Mouse (Mus musculus) midbrain, embryonic 12.5 days (tissue): ENCODE results near the gene Adrb1. TPM values are rescaled to one million over a fixed set of nuclear protein-coding genes. Genes with fewer than 3 reads are reported as not detected.
"Not testable (repeated sequence)": the region's sequence is repeated elsewhere in the genome, so short reads cannot be mapped to it uniquely, and the experiment has no call there.

Source experiments
- ATAC-seq: fragments of 200-750 bp; cut with Nextera tagmentation; 2 replicates; pipeline ENCODE4 v1.8.0; 2017; ENCODE audit warnings: low read depth, moderate TSS enrichment, moderate library complexity; ENCODE audit not compliant: low FRiP score
- H3K27ac ChIP-seq: fragments of 300-500 bp; sonication (generic); replicated peaks from 2 replicates; pipeline ENCODE4 v1.5.1; 2016; ENCODE audit warnings: mild to moderate bottlenecking
- H3K27me3 ChIP-seq: fragments of 300-500 bp; sonication (generic); 2 replicates; pipeline ENCODE4 v1.6.1; 2016; ENCODE audit warnings: mild to moderate bottlenecking
- H3K36me3 ChIP-seq: fragments of 300-500 bp; sonication (generic); 2 replicates; pipeline ENCODE4 v1.6.1; 2016
- H3K4me1 ChIP-seq: fragments of 300-500 bp; sonication (generic); 2 replicates; pipeline ENCODE4 v1.6.1; 2016
- H3K4me2 ChIP-seq: fragments of 300-500 bp; sonication (generic); replicated peaks from 2 replicates; pipeline ENCODE4 v1.6.1; 2016; ENCODE audit warnings: mild to moderate bottlenecking, moderate library complexity
- H3K4me3 ChIP-seq: fragments of 300-500 bp; sonication (generic); 2 replicates; pipeline ENCODE4 v1.5.1; 2016; ENCODE audit warnings: mild to moderate bottlenecking
- H3K9ac ChIP-seq: fragments of 300-500 bp; sonication (generic); replicated peaks from 2 replicates; pipeline ENCODE4 v1.6.1; 2016; ENCODE audit warnings: mild to moderate bottlenecking, moderate library complexity
- H3K9me3 ChIP-seq: fragments of 300-500 bp; sonication (generic); 2 replicates; pipeline ENCODE4 v1.6.1; 2016; ENCODE audit warnings: mild to moderate bottlenecking
- WGBS: fragments of 180-500 bp; shearing (Covaris S2); methylation state at CpG from one replicate; pipeline ENCODE4 v1.1.7; 2016; 5-methylcytosine and 5-hydroxymethylcytosine counted together
- polyA plus RNA-seq: library from polyadenylated mRNA; unstranded; fragments of >200 nt; fragmentation: Nextera tagmentation; extraction: Ambion mirVana; gene quantifications from 2 replicates; pipeline ENCODE4 v1.2.1, GENCODE M21; 2016

The Adrb1 gene
- polyA plus RNA-seq, 1 experiment from 2014 or later = 0.46 TPM

DNA sequence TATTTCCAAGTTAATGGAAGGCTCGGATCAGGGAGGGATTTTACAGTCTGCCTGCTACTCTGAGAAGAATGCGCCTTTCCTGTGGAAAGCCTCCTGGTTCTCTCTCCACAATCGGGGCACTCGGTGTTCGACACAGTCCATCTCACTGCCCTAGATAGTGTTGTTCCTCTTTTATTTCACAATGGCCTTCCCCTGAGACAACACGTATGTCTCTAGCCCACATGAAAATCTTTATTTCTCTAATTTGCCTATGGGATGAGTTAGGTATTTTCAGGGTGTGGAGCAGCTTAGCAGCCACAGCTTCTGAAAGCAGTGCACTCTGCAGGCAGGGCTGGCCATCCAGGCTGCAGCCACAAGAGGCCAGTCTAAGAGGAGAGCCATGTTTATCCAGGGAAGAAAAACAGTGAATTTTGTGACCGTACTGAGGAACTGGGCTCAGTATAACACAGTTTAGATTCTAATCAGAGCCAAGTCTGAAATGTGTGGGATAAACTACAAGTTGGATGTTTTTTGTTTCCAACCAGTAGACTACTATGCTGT lies 12.1 kb downstream of the Adrb1 start:
- no peaks in the 10 kb centered on the region for H3K4me1 ChIP-seq
- ATAC-seq = no peak
- H3K36me3 ChIP-seq = no peaks in the 10 kb centered on the region
- WGBS = 55% methylated on average over 7 of the region's 7 CpGs
- H3K27ac ChIP-seq = no peak overlapping the region
- H3K4me2 ChIP-seq = no peak overlapping the region
- H3K9me3 ChIP-seq = no peaks in the 10 kb centered on the region
- H3K4me3 ChIP-seq = no peak overlapping the region
- peaks cover 10% of the 10 kb centered on the region; the same call in 1 of the 2 replicates for H3K27me3 ChIP-seq
- H3K9ac ChIP-seq = no peak overlapping the region

DNA sequence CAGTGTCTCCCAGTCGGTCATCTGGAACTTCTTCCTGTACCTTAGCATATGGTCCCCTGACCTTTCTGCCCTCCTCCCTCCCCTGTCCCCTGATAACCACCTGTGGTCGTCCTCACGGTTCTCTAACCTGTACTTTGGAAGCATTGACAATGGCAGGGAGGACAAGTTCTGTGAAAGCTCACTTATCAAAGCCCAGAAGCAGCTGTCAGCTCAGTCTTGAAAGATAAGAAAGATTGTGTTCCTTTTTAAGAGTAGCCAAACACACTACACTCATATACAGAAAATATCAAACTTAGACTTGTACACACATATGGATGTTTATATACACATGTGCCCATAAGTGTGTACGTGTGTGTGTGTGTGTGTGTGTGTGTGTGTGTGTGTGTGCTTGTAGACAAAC lies 13.7 kb downstream of the Adrb1 start:
- whole genome bisulfite sequencing = 63% methylated on average over 4 of the region's 4 CpGs
- no peaks in the 10 kb centered on the region for H3K36me3 ChIP-seq
- H3K9me3 ChIP-seq = no peaks in the 10 kb centered on the region
- H3K4me1 ChIP-seq = no peaks in the 10 kb centered on the region
- H3K4me2 ChIP-seq = no peak overlapping the region
- H3K27ac ChIP-seq = no peak overlapping the region
- H3K27me3 ChIP-seq = peaks cover 6% of the 10 kb centered on the region; the same call in 1 of the 2 replicates
- ATAC-seq = no peak
- no peak overlapping the region for H3K9ac ChIP-seq
- no peak overlapping the region for H3K4me3 ChIP-seq

DNA sequence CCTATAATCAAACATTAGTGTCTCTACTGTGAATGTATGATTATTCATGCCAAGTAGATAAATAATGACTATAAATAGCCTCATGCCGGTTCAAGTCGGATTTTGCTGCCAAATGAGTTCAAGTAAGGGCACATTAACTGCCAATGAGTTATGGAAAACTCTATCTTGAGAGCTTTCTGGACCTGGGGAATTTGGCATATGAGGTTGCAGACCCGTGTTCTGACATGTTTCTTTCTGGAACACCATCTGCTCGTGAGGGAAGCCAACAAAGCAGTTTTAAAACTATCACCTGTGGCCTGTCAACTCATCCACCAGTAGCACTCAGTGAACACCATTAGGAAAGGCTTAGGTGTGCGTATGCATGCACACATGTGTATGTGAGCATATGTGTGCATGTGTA lies 14.3 kb downstream of the Adrb1 start:
- Histone ChIP-seq H3K27ac (no peak overlapping the region), H3K4me3 (no peak overlapping the region), H3K27me3 (0 out of 2 replicates have a peak, but pooled peaks cover 3% of the 10 kb centered on the region), H3K36me3 (no peaks in the 10 kb centered on the region), H3K9ac (no peak overlapping the region), H3K4me2 (no peak overlapping the region), H3K9me3 (no peaks in the 10 kb centered on the region), H3K4me1 (no peaks in the 10 kb centered on the region)
- WGBS = 83% methylated on average over 5 of the region's 5 CpGs
- no peak for ATAC-seq

DNA sequence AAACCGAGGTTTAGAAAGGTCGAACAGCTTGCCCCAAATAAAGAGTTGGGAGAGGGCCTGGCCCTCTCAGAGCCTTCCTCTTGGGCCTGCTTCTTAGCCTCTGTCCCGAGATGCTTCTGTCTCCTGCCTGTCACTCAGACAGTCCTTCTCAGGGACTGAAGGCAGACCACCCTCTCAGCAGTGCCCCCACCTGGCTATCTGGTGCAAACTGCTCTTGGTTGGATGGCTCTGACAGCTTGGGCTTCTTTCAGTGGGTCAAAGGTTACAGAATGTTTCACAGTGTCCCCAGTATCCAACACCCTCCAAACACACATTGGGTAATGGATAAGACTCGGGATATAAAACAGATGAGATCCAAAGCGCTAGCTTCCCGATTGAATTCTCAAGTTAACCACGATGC lies 23.1 kb downstream of the Adrb1 start:
- H3K4me3 ChIP-seq = no peak overlapping the region
- ATAC-seq = no peak
- no peaks in the 10 kb centered on the region for H3K36me3 ChIP-seq
- 65% methylated on average over 7 of the region's 7 CpGs for WGBS
- peaks cover 7% of the 10 kb centered on the region; the same call in 1 of the 2 replicates for H3K4me1 ChIP-seq
- no peak overlapping the region for H3K4me2 ChIP-seq
- peaks cover 3% of the 10 kb centered on the region; the same call in 1 of the 2 replicates for H3K27me3 ChIP-seq
- no peak overlapping the region for H3K27ac ChIP-seq
- no peaks in the 10 kb centered on the region for H3K9me3 ChIP-seq
- H3K9ac ChIP-seq = no peak overlapping the region

DNA sequence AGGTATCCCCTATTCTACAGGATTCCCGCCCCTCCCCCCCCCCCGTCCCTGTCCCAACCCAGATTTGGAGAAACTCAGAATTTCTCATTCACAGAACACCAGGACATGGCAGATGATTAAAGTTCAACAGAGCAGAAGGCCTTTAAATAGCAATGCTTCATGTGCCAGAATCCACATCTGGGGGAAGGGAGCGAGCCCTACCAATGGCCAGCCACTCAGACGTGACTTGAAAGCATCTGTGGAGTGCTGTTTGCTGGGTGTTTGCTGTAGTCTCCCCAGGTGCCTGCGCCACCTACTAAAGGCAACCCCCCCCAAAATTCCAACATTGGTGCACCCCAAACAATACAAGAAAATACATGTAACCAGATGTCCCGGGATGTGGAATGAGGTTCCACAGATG lies 23.5 kb downstream of the Adrb1 start:
- Histone ChIP-seq H3K9ac (no peak overlapping the region), H3K27me3 (peaks cover 3% of the 10 kb centered on the region; the same call in 1 of the 2 replicates), H3K4me2 (no peak overlapping the region), H3K27ac (no peak overlapping the region), H3K4me3 (no peak overlapping the region), H3K36me3 (no peaks in the 10 kb centered on the region), H3K9me3 (no peaks in the 10 kb centered on the region), H3K4me1 (peaks cover 9% of the 10 kb centered on the region)
- ATAC-seq = no peak
- 75% methylated on average over 6 of the region's 6 CpGs for WGBS

DNA sequence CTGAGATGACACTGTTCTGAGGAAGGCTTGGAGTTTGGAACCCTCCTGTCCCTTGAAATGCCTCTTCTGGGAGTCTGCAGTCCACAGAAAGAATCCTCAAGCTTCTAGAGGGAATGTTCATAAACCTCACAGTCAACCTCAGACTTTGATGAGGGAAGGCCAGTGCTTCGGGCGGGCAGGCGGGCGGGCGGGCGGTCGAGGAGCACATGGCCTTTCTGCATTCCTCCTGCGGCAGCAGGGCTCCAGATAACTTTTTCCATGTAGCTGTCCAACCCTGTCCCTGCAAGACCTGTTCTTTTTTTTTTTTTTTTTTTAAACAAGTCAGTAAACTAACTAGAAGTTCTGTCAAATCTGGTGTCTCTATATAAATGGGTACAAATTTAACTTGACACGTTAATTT lies 24.6 kb downstream of the Adrb1 start:
- Histone ChIP-seq H3K36me3 (no peaks in the 10 kb centered on the region), H3K4me3 (no peak overlapping the region), H3K4me2 (no peak overlapping the region), H3K9ac (no peak overlapping the region), H3K9me3 (no peaks in the 10 kb centered on the region), H3K27ac (no peak overlapping the region), H3K27me3 (peaks cover 3% of the 10 kb centered on the region; the same call in 1 of the 2 replicates), H3K4me1 (peaks cover 18% of the 10 kb centered on the region)
- ATAC-seq = no peak
- WGBS = 95% methylated on average over 9 of the region's 9 CpGs

DNA sequence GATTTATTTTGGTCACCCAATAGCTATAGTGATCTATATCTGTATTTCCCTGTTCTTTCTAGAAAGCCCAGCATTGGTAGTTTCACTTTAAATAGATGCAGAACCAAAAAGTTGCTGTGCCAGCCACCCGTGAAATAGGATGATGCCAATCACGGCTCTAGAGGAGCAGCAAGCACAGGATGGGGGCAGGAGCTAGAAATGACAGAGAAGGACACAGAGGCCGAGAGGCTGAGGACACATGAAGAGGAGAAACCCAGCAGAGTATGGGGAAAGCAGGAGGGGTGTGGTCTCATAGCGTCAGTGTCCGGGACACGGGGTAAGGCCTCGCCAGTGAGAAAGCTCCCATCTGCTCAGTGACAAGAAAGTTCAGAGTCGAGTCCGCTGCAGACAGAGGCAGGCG lies 25.9 kb downstream of the Adrb1 start:
- Histone ChIP-seq H3K36me3 (no peaks in the 10 kb centered on the region), H3K9me3 (no peaks in the 10 kb centered on the region), H3K27ac (no peak overlapping the region), H3K27me3 (peaks cover 3% of the 10 kb centered on the region; the same call in 1 of the 2 replicates), H3K4me2 (no peak overlapping the region), H3K9ac (no peak overlapping the region), H3K4me1 (peaks cover 18% of the 10 kb centered on the region), H3K4me3 (no peak overlapping the region)
- WGBS = 77% methylated on average over 10 of the region's 10 CpGs
- ATAC-seq = no peak

DNA sequence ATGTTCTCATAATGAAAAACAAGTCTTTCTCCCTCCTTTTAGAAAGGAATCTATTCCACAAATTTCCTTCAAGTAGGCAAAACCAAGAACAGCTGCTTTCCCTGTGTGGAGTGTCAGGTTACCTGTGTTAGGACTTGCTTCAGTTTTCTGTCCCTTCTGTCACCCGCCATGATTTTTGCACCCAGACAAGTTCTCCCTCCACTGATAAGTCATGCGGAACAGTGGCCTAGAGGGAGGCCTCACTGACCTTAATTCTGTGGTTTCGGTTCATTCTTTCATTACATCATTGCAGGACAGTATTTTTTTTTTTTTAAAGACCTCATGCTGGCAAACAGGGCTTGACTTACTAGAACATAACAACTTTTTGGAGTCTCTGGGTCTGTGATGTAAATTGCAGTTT lies 27.3 kb downstream of the Adrb1 start:
- no peak overlapping the region for H3K9ac ChIP-seq
- WGBS = 46% methylated on average over 3 of the region's 3 CpGs
- peaks cover 13% of the 10 kb centered on the region for H3K4me1 ChIP-seq
- no peak overlapping the region for H3K4me3 ChIP-seq
- no peak for ATAC-seq
- H3K27me3 ChIP-seq = no peaks in the 10 kb centered on the region
- no peak overlapping the region for H3K27ac ChIP-seq
- no peaks in the 10 kb centered on the region for H3K9me3 ChIP-seq
- H3K4me2 ChIP-seq = no peak overlapping the region
- no peaks in the 10 kb centered on the region for H3K36me3 ChIP-seq

DNA sequence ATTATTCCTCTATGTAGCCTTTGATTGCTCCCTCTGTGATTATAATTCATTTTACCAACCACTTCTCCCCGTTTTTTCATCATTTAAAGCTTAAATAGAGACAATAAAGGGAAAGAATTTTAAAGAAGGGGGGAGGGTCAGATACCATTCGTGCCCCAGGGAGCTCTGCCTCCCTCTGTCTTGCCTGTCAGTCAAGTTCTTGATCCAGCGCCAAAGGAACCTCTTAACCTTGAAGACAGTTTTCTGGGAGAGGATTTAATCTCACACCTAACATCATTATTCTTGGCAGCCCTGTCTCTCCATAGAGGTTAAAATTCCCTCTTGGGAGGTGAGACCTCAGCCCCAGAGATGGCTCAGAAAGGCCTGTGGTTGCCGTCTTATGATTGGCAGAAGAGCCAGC lies 28.7 kb downstream of the Adrb1 start:
- no peak overlapping the region for H3K4me3 ChIP-seq
- H3K27ac ChIP-seq = no peak overlapping the region
- H3K4me1 ChIP-seq = peaks cover 11% of the 10 kb centered on the region
- no peak overlapping the region for H3K4me2 ChIP-seq
- H3K36me3 ChIP-seq = no peaks in the 10 kb centered on the region
- 24% methylated on average over 4 of the region's 4 CpGs for WGBS
- H3K9me3 ChIP-seq = no peaks in the 10 kb centered on the region
- H3K27me3 ChIP-seq = peaks cover 4% of the 10 kb centered on the region; the same call in 1 of the 2 replicates
- no peak overlapping the region for H3K9ac ChIP-seq
- no peak for ATAC-seq

DNA sequence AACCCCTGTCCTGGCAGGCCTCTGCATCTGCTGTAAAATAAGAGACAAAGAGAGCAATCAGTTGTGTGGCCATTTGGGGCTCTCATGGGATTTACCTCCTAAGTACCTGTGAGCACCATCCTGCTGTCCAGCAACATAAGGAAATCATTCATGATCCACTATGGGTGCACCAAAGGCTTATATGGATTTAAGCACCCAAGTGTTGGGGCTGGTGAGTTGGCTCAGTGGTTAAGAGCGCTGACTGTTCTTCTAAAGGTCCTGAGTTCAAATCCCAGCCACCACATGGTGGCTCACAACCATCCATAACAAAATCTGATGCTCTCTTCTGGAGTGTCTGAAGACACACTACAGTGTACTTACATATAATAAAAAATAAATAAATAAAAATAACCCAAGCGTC lies 32.5 kb downstream of the Adrb1 start:
- peaks cover 11% of the 10 kb centered on the region for H3K4me1 ChIP-seq
- H3K27ac ChIP-seq, ATAC-seq, H3K36me3 ChIP-seq, H3K9me3 ChIP-seq, H3K4me2 ChIP-seq, H3K4me3 ChIP-seq, H3K27me3 ChIP-seq, H3K9ac ChIP-seq: not testable (repeated sequence)
- WGBS = 97% methylated on average over 2 of the region's 2 CpGs

DNA sequence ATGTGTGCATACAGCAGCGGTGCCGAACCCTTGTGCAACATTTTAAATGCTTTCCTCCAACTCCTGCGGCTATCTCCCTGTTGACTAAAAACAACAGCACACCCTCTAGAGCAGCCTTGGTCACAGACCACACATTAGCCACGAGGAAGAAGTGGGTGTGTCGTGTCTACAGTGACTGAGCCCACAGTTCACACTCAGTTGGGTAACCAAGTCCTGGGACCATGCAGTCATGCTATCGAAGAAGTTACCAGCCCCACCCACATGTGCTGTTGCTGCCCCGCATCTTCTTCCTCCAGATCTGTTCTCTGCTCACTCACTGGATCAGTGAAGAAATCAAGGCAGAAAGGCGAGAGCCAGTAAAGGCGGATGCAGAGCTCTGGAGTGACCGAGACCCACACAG lies 34.4 kb downstream of the Adrb1 start:
- Histone ChIP-seq H3K9me3 (no peaks in the 10 kb centered on the region), H3K4me2 (no peak overlapping the region), H3K27ac (no peak overlapping the region), H3K9ac (no peak overlapping the region), H3K36me3 (no peaks in the 10 kb centered on the region), H3K4me3 (no peak overlapping the region), H3K27me3 (peaks cover 4% of the 10 kb centered on the region), H3K4me1 (no peaks in the 10 kb centered on the region)
- WGBS = 89% methylated on average over 10 of the region's 10 CpGs
- ATAC-seq = no peak

DNA sequence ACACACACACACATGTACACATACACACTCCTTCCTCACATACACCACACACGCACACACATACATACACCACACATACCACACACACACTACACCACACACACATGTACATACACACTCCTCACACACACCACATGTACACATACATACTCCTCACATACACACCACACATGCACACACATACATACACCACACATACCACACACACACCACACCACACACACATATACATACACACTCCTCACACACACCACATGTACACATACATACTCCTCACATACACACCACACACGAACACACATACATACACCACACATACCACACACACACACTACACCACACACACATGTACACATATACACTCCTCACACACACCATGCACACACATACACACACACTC lies 36.3 kb downstream of the Adrb1 start:
- no peaks in the 10 kb centered on the region for H3K4me1 ChIP-seq
- H3K27me3 ChIP-seq = peaks cover 11% of the 10 kb centered on the region
- no peak overlapping the region for H3K4me2 ChIP-seq
- ATAC-seq = no peak
- H3K27ac ChIP-seq = no peak overlapping the region
- H3K4me3 ChIP-seq = no peak overlapping the region
- no peak overlapping the region for H3K9ac ChIP-seq
- H3K9me3 ChIP-seq = no peaks in the 10 kb centered on the region
- H3K36me3 ChIP-seq = no peaks in the 10 kb centered on the region
- WGBS = 93% methylated on average over 2 of the region's 2 CpGs

DNA sequence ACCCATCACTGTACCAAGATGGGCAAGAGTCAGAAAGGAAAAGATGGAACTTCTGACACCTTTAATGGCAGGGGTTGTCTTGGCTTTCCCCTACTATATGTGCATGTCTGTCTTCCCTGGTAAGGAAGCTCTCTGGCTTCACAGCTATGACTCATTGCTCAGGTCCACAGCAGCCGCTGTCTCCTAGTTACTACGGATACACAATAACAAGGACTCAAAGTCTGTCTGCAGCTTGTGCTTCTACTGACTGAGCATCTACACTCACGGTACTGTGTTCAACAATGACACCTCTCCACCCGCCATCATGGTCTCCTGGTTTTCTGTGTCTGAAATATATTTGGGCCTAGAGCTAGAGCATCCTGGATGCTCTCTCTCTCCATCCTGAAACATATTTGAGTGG lies 37.7 kb downstream of the Adrb1 start:
- no peak for ATAC-seq
- Histone ChIP-seq H3K9ac (no peak overlapping the region), H3K4me1 (no peaks in the 10 kb centered on the region), H3K4me3 (no peak overlapping the region), H3K36me3 (no peaks in the 10 kb centered on the region), H3K9me3 (no peaks in the 10 kb centered on the region), H3K27ac (no peak overlapping the region), H3K4me2 (no peak overlapping the region), H3K27me3 (peaks cover 11% of the 10 kb centered on the region)
- WGBS = 95% methylated on average over 4 of the region's 4 CpGs
